Mouse (Mus musculus): ENCODE data around the gene Shpk.
A peak's percentile ranks its signal among the peaks of the same experiment; 100 is the strongest.

The Shpk gene

GRCm38 (mm10) chr11:73199230-73199712 is at the start of gene Shpk:
Gene Shpk (plus strand): TSS chr11:73199460.
- DNase-seq (ENCODE audit: low read depth, low spot score) = peak; percentile 96

- DNase-seq (ENCODE audit: low read depth, low spot score) = no peak
Measured at GRCm38 (mm10) chr11:73155071-73155470, 44.2 kb upstream of the Shpk start.

GRCm38 (mm10) chr11:73159957-73160810 is 39.1 kb upstream of the Shpk start, which contains the start of gene P2rx5:
Gene P2rx5 (plus strand): TSS chr11:73160421.
- DNase-seq (ENCODE audit: low read depth, low spot score) = peak; percentile 36

GRCm38 (mm10) chr11:73160811-73161200 is 38.5 kb upstream of the Shpk start:
- no peak for DNase-seq (ENCODE audit: low read depth, low spot score)

- DNase-seq (ENCODE audit: low read depth, low spot score) = no peak
Measured at GRCm38 (mm10) chr11:73161616-73162015, 37.6 kb upstream of the Shpk start.

GRCm38 (mm10) chr11:73162284-73162683 is 37.0 kb upstream of the Shpk start:
- no peak for DNase-seq (ENCODE audit: low read depth, low spot score)

- DNase-seq (ENCODE audit: low read depth, low spot score) = no peak
Measured at GRCm38 (mm10) chr11:73168071-73168470, 31.2 kb upstream of the Shpk start.

GRCm38 (mm10) chr11:73168576-73168975 is 30.7 kb upstream of the Shpk start:
- DNase-seq (ENCODE audit: low read depth, low spot score) = peak; percentile 27

GRCm38 (mm10) chr11:73169231-73169630 is 30.0 kb upstream of the Shpk start:
- peak; percentile 88 for DNase-seq (ENCODE audit: low read depth, low spot score)

GRCm38 (mm10) chr11:73172186-73172585 is 27.1 kb upstream of the Shpk start:
- no peak for DNase-seq (ENCODE audit: low read depth, low spot score)

GRCm38 (mm10) chr11:73175612-73176011 is 23.6 kb upstream of the Shpk start:
- DNase-seq (ENCODE audit: low read depth, low spot score) = no peak

GRCm38 (mm10) chr11:73176186-73176585 is 23.1 kb upstream of the Shpk start:
- no peak for DNase-seq (ENCODE audit: low read depth, low spot score)

GRCm38 (mm10) chr11:73176608-73177508 is 22.4 kb upstream of the Shpk start, which contains the start of the genes Emc6 and Tax1bp3:
Gene Emc6 (minus strand): TSS chr11:73177037.
Gene Tax1bp3 (plus strand): TSS chr11:73177083.
- DNase-seq (ENCODE audit: low read depth, low spot score) = peak; percentile 100

GRCm38 (mm10) chr11:73177509-73177875 is 21.8 kb upstream of the Shpk start:
- DNase-seq (ENCODE audit: low read depth, low spot score) = peak; percentile 35

GRCm38 (mm10) chr11:73177895-73178294 is 21.4 kb upstream of the Shpk start:
- no peak for DNase-seq (ENCODE audit: low read depth, low spot score)

GRCm38 (mm10) chr11:73185872-73186615 is 13.2 kb upstream of the Shpk start:
- no peak for DNase-seq (ENCODE audit: low read depth, low spot score)

- DNase-seq (ENCODE audit: low read depth, low spot score) = no peak
Measured at GRCm38 (mm10) chr11:73187231-73187630, 12.0 kb upstream of the Shpk start.

GRCm38 (mm10) chr11:73193047-73193446 is 6.2 kb upstream of the Shpk start:
- no peak for DNase-seq (ENCODE audit: low read depth, low spot score)

GRCm38 (mm10) chr11:73194444-73194843 is 4.8 kb upstream of the Shpk start:
- no peak for DNase-seq (ENCODE audit: low read depth, low spot score)

- no peak for DNase-seq (ENCODE audit: low read depth, low spot score)
Measured at GRCm38 (mm10) chr11:73198190-73198589, 1.1 kb upstream of the Shpk start.

- peak; percentile 87 for DNase-seq (ENCODE audit: low read depth, low spot score)
Measured at GRCm38 (mm10) chr11:73198603-73199229, 544 bp upstream of the Shpk start, which contains the start of gene Ctns. Gene Ctns (minus strand): TSS chr11:73199042.
